Mouse (Mus musculus) liver, adult (tissue): ENCODE measurements around the gene Robo4.
A peak's percentile ranks its signal among the peaks of the same experiment; 100 is the strongest.

Experiments used
- GATA4 ChIP-seq: IDR thresholded peaks from 2 replicates; pipeline ENCODE4 v1.6.1; 2014; ENCODE audit warnings: mild to moderate bottlenecking, low read length; ENCODE audit not compliant: insufficient replicate concordance

Robo4 gene

DNA sequence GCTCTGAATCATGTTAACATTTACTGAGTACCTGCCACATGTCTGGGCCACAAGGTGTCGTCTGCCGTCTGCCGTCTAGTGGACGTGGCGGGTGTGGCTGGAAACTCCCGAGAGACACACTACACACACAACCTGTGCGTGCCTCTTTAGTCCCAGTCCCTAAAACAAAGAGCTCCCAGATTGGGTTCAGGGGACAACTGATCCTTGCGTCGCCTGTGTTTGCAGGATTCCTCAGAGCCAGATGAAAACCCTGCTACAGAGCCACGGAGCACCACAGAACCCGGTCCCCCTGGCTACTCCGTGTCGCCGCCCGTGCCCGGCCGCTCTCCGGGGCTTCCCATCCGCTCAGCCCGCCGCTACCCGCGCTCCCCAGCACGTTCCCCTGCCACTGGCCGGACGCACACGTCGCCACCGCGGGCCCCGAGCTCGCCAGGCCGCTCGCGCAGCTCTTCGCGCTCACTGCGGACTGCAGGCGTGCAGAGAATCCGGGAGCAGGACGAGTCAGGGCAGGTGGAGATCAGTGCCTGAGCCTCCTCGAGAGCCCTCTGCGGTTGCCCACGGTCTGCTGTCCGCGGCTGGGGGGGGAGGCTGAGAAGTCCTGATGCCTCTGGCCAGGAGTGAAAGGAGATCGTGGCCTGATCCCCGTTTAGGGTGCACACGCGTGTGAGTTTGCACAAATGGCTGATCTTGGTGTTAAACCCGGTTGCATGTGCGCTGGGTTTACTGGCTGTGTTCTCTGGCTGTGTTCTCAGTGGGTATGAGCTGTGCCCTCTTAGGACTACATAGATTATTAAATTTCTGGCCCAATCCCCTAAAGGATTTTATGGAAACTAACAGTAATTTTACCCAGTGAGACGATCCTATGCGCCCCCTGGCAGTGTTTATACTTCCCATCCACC is 17.2 kb upstream of the Robo4 start:
- TF ChIP-seq GATA4 = no peak

DNA sequence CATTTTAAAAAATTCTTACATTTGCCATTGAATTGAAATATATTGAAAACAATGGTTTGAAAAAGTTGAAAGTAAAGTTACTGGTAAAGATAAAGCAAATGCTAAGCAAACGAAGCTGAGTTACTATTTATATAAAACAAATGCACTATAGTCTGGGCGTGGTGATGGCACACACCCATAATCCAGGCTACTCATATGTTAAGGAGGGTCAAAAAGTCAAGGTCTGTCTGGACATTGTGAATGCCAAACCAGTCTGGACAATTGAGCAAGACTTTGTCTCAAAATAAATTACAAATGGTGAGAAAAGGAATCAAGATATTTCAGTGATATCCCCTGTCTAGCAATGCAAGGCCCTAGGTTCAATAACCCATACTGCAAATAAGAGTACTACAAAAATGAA is 10.8 kb upstream of the Robo4 start:
- no peak for TF ChIP-seq GATA4

DNA sequence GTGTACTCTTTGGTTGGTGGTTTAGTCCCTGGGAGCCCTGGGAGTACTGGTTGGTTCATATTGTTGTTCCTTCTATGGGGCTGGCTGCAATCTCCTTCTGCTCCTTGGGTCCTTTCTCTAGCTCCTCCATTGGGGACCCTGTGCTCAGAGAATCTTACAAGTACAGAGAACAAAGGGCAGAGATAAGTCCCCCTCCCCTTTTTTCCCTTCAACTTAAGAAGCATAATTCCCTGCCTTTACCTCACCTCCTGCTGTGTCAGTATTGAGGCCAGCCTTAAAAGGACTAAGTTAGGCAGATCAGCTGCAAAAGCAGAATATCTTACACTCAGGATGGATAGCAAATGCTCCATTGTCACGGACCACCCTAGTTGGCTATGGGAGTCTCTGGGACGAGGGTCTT is 9.6 kb upstream of the Robo4 start:
- TF ChIP-seq GATA4 = no peak

DNA sequence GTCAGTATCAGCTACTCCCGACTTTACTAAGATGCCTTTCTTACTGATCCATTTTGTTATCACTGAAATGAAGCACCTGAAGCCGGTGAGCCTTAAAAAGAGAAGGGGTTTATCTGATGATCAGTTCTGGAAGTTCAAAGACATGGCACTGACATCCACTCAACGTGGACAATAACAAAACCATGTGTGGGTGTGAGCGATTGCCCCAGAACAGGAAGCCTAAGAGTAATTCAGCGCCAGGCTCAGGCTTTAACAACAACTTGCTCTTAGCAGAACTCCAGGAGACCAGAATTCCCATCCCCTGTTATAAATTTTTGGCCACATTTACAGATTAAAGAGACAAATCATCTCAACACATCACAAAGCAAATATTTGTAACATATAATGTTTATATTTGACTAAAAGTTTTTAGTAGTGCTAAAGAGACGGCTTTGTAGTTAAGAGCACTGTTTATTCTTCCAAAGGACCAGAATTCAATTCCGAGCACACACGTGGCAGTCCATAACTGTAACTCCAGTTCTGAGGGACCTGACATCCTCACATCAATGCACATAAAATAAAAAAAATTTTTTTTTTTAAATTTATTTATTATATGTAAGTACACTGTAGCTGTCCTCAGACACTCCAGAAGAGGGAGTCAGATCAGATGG is 8.1 kb upstream of the Robo4 start:
- no peak for TF ChIP-seq GATA4

DNA sequence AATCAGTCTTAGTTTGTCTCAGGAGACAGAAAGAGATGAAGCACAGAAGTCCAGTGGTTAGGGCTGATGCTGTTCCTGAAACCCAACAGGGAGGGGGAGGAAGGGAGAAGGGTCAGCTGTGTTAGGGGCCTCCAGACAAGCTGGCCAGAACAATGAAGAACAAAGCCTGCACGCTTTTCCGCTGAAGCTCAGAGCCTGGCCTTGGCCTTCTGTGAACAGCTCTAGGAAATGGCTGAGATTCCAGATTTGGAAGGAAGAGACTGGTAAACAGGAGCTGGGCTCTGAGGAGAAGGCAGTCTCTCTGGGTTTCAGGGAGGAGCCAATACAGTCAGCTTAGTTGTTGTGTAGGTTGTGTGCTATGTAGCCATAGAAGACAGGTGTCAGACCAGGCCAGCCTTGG is 1.1 kb upstream of the Robo4 start:
- peak; percentile 87 for TF ChIP-seq GATA4

DNA sequence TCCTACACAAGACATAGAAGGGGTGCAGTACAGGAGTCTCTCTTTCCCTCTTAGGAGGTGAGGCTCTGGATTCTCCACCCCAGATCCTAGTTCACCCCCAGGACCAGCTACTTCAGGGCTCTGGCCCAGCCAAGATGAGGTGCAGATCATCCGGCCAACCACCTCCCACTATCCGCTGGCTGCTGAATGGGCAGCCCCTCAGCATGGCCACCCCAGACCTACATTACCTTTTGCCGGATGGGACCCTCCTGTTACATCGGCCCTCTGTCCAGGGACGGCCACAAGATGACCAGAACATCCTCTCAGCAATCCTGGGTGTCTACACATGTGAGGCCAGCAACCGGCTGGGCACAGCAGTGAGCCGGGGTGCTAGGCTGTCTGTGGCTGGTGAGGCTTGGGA is 804 bp downstream of the Robo4 start:
- no peak for TF ChIP-seq GATA4

DNA sequence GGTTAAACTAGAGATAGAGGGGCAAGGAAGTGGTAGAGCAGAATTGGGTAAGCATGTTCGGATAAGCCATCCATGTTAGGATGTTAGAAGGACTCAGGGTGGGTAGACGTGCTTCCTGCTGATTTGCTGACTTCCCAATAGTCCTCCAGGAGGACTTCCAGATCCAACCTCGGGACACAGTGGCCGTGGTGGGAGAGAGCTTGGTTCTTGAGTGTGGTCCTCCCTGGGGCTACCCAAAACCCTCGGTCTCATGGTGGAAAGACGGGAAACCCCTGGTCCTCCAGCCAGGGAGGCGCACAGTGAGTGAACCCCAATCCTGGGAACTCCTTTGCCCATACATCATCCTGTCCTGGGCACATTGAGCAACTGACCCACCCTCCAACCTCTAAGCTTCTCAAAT is 1.3 kb downstream of the Robo4 start:
- TF ChIP-seq GATA4 = no peak

DNA sequence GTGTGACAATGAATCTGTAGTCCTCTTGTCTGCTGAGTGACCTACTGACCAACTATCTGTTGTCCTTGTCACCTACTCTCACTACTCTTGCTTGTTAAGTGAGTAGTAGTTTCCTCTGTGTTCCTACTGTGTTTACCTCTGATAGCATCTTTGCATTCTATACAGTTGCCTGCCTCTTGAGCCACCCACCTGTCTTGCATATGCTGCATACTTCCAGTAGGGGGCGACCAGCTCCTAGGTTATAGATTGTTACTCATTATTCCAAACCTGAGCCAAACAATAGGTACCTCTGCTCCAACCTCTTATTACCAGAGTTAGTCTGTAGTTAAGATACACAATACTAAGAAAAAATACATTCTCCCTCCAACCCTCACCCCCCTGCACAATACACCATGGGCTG is 4.7 kb downstream of the Robo4 start:
- TF ChIP-seq GATA4 = no peak

DNA sequence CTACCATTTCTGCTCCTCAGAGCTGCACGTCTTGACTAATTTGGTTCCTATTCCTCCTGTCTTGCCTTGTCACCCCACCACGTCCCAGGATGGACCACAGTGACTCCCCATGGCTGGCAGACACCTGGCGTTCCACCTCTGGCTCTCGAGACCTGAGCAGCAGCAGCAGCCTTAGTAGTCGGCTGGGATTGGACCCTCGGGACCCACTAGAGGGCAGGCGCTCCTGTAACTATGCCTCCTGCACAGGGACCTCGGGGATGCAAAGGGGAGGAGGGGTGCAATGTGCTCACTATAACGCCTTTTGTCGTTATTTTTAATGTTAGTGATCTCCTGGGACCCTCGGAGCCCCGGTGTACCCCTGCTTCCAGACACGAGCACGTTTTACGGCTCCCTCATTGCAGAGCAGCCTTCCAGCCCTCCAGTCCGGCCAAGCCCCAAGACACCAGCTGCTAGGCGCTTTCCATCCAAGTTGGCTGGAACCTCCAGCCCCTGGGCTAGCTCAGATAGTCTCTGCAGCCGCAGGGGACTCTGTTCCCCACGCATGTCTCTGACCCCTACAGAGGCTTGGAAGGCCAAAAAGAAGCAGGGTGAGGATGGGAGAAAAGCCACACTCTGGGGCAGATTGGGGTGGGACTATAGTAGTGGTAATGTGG is 6.3 kb downstream of the Robo4 start:
- no peak for TF ChIP-seq GATA4

DNA sequence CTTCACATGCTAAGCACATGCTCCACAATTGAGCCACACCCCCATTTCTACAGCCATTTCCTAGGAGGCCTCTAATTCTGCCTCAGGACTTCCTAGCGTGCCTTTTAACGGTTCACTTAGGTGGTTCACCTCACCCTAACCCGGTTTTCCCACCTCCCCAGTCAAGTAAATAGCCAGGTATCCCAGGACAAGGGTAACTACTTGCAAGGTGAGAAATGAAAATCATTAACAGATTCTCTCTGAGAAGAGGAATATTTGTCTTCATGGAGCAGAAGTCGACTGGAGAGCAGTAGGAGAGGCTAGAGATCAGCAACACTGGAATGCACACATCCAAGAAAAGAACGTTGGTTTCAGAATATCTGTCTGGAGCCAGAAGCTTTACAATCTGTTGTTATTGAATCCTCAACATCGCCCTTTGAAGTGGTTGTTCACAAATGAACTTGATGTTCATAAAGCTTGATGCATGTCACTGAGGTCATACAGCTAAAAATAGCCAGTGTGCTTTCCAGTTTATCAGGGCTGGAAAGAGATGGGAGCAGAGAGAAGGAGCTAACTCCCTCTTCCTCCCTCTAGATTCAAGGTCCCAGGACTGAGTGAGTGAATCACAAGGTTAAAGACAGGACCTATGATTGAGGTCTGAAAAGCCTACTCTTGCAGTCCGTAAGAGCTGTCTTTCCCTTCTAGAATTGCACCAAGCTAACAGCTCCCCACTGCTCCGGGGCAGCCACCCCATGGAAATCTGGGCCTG is 8.2 kb downstream of the Robo4 start:
- no peak for TF ChIP-seq GATA4

DNA sequence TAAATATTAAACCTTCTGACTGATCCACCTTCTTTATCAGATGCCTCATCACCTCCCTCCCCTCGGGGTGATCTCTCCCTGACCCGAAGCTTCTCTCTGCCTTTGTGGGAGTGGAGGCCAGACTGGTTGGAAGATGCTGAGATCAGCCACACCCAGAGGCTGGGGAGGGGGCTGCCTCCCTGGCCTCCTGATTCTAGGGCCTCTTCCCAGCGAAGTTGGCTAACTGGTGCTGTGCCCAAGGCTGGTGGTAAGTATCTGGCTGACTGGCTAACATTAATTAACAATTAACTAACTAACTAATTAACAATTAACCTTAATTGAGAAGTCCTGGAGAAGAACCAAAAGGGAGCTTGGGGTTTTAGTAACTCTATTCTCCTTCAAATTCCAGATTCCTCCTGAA is 11.3 kb downstream of the Robo4 start:
- TF ChIP-seq GATA4 = no peak

DNA sequence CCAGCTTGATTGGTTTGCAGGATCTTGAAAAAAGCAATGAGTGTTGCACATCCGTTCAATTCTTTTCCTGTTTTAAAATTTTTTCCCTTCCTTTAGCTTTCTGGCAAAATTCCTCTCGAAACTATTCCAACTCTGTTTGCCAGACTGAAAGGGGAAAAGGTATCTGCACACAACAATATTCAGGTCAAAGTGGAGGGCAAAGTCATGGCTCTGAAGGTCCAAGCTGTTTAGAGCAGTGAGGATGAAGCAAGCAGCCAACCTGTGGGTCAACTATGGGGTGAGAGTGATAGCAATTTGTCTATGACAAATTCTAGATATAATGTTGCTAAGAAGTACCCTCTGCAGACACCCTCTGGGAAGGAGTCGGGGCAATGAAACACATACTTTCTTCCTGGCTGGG is 13.0 kb downstream of the Robo4 start:
- TF ChIP-seq GATA4 = no peak

DNA sequence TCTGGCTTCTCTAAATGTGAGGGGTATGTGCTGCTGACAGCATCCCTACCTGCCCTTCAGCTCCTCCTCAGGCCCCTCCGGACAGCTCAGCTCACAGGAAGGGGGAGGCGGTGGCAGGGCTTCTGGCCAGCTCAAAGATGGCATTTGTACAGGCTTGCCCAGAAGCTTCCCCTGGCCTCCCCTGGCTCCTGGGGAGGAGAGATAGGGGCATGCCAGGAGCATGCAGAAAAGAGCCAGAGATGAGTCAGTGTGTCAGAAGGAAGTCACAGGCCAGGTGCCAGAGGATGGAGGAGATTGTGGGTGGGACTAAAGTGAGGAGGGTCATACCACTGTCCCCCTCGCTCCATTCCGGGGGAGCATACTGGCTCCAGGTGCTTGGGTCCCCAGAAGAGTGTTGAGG is 17.1 kb downstream of the Robo4 start:
- no peak for TF ChIP-seq GATA4

DNA sequence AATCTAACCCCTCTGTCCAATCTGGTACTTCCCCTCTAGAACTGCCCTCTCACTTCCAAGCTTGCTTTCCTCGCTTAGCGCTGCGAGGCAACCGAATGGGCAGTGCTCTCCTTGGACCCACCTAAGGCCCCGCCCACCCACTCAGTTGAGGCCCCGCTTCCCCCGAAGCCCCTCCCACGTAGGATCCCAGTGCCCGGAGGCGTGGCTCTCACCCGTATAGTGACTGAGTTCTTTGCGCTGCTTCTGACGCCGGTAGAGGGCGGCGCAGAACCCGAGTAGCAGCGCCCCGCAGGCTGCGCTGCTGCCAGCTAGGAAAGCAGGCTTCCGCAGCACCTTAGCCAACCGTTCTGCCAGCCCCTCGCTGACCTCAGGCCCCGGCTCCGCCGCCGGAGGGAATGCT is 19.0 kb downstream of the Robo4 start:
- no peak for TF ChIP-seq GATA4

DNA sequence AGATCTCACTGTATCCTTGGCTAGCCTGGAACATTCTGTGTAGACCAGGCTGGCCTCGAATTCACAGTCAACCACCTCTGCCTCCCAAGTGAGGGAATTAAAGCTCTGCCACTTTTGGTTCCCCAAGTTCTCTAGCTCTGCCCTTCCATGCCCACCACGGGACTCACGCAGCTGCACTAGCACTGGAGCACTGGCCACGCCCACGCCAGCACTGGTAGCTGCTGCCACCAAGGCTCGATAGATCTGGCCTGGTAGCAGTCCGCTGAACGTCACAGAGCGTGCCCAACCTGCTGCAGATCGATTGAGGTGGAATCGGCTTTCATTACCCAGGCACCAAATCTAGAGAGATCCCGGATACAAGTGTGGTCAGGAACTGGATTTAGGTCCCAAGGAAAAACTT is 19.5 kb downstream of the Robo4 start:
- TF ChIP-seq GATA4 = no peak
